Mouse (Mus musculus) urinary bladder, postnatal 14 days (tissue): ENCODE measurements around the gene Gpr19.

Experiments
- DNase-seq: peaks from one replicate; pipeline ENCODE4 v3.0.0; 2021; ENCODE audit warnings: low spot score

Gpr19 gene

GRCm38 (mm10) chr6:134847550-134847949, 50.8 kb downstream of the Gpr19 start:
- no peak for DNase-seq

- DNase-seq, result no peak
Measured at GRCm38 (mm10) chr6:134846308-134846707, 52.1 kb downstream of the Gpr19 start.

- DNase-seq, result no peak
Measured at GRCm38 (mm10) chr6:134845726-134846125, 52.7 kb downstream of the Gpr19 start.

- DNase-seq, result no peak
Measured at GRCm38 (mm10) chr6:134840346-134840745, 58.0 kb downstream of the Gpr19 start.

GRCm38 (mm10) chr6:134838111-134838510, 60.3 kb downstream of the Gpr19 start:
- DNase-seq, result no peak

GRCm38 (mm10) chr6:134834585-134835251, 63.7 kb downstream of the Gpr19 start:
- no peak for DNase-seq

GRCm38 (mm10) chr6:134830776-134831175, 67.6 kb downstream of the Gpr19 start:
- DNase-seq, result no peak

- DNase-seq, result peak; percentile 100
Measured at GRCm38 (mm10) chr6:134829786-134830700, 68.3 kb downstream of the Gpr19 start, which contains the start of gene Crebl2. Gene Crebl2, plus strand, starts transcription at chr6:134830154.

- no peak for DNase-seq
Measured at GRCm38 (mm10) chr6:134822844-134823243, 75.5 kb downstream of the Gpr19 start.

- DNase-seq, result peak; percentile 25
Measured at GRCm38 (mm10) chr6:134820411-134820810, 78.0 kb downstream of the Gpr19 start.

GRCm38 (mm10) chr6:134819741-134820140, 78.6 kb downstream of the Gpr19 start:
- DNase-seq, result peak; percentile 33
